Mouse (Mus musculus): ENCODE results near the gene Il18. TPM values are rescaled to one million over a fixed set of nuclear protein-coding genes. Genes with fewer than 3 reads are reported as not detected.
"Not testable (repeated sequence)": the region's sequence is repeated elsewhere in the genome, so short reads cannot be mapped to it uniquely, and the experiment has no call there.

The Il18 gene
- polyA plus RNA-seq, 1 experiment = 12.6 TPM

DNA sequence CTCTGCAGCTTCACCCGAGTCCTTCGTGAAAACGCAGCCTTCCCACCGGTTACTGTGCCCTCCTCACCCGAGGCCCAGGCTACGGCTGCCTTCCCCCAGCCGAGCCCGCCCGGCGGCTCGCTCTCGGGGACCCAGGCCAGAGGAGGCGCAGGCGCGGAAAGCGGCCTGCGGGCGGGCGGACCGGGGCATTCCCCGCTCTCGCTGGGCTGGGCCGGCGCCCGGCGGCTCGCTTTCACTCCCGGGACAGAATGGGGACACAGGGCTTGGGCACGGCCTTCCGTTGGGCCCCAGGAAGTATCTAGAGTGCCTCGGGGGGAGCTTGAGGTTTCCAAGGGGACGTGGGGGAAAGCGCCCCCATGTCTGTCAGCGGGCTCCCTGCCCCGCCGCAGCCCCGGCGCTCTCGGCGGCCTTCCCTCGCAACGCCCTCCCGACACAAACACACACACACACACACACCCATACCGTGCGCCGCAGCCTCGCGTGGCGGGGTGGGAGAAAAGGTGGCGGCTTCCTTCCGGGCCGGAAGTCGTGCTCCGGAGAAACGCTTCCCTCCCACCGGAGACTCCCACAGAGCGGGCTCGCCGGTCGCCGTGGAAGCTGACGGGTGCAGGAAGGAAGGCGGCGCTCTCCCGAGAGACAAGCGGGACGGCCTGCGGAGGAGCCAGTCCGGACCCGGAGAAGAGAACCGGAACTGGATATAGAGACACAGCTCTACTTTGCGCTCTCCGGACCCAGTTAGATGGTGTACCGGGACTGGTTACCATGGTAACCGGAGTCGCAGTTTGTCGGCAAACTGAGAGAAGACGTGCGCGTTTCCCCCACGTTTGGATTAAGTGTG lies 62.4 kb downstream of the Il18 start, which contains the start of the genes Pih1d2 and Nkapd1:
Gene Pih1d2 (plus strand): TSS at position 556 of the 838 bp plus-strand sequence.
Gene Nkapd1 (minus strand): TSS at position 699 of the 838 bp plus-strand sequence.
- peak within 1 kb of the TSS; percentile 99 for H3K27ac ChIP-seq (ENCODE audit: insufficient read depth, low read length)
- TF ChIP-seq CTCF (IDR thresholded peaks at IDR 0.05; ENCODE audit: extremely low read depth, insufficient read depth, insufficient read length, insufficient replicate concordance) = no peak
- TF ChIP-seq POLR2A (IDR thresholded peaks at IDR 0.05; ENCODE audit: low read depth, low read length) = peak; percentile 30; the same call in 1 of the 2 replicates
- H3K36me3 ChIP-seq (ENCODE audit: control insufficient read depth, insufficient read depth, low read length) = peaks cover 10% of the 10 kb centered on the region
- H3K4me1 ChIP-seq (ENCODE audit: control insufficient read depth, insufficient read depth, insufficient read length) = peaks cover 3% of the 10 kb centered on the region
- WGBS = under 1% methylated on average over 81 of the region's 81 CpGs
- no peaks in the 10 kb centered on the region; the same call in 1 of the 2 replicates for H3K27me3 ChIP-seq (ENCODE audit: control insufficient read depth, insufficient read depth, low read length)
- H3K4me3 ChIP-seq (ENCODE audit: extremely low read depth, insufficient read depth, insufficient read length) = peak within 1 kb of the TSS; percentile 97
- peak; percentile 77 to 89 for DNase-seq (ENCODE audit: low read depth in 1 of 2, low spot score in 2 of 2)

DNA sequence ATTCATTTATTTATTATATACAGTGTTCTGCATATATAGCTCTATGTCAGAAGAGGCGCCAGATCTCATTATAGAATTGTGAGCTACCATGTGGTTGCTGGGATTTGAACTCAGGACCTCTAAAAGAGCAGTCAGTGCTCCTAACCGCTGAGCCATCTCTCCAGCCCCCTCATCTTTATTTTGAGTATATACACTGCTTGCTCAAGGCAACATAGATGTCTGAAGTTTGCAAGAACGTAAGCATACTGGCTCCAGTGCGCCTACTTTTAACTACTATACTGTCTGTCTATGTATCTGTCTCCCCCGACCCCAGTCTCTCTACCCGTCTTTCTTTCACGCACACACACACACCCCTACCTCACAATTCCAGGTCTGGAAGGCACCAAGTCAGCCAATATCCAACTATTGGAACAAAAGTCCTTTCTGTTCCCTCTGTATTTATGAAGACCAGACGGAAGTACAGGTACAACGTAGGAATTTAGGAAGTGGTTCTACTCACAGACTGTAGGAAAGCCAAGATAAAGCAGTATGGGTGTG lies 63.2 kb downstream of the Il18 start:
- H3K27me3 ChIP-seq (ENCODE audit: control insufficient read depth, insufficient read depth, low read length) = no peaks in the 10 kb centered on the region; the same call in 1 of the 2 replicates
- H3K4me1 ChIP-seq (ENCODE audit: control insufficient read depth, insufficient read depth, insufficient read length) = peaks cover 3% of the 10 kb centered on the region
- no peak overlapping the region for H3K4me3 ChIP-seq (ENCODE audit: extremely low read depth, insufficient read depth, insufficient read length)
- 63% methylated on average over 9 of the region's 9 CpGs for WGBS
- no peak for DNase-seq (ENCODE audit: low read depth in 1 of 2, low spot score in 2 of 2)
- TF ChIP-seq CTCF (IDR thresholded peaks at IDR 0.05; ENCODE audit: extremely low read depth, insufficient read depth, insufficient read length, insufficient replicate concordance) (no peak), POLR2A (IDR thresholded peaks at IDR 0.05; ENCODE audit: low read depth, low read length) (no peak)
- no peak overlapping the region for H3K27ac ChIP-seq (ENCODE audit: insufficient read depth, low read length)
- H3K36me3 ChIP-seq (ENCODE audit: control insufficient read depth, insufficient read depth, low read length) = peaks cover 10% of the 10 kb centered on the region

DNA sequence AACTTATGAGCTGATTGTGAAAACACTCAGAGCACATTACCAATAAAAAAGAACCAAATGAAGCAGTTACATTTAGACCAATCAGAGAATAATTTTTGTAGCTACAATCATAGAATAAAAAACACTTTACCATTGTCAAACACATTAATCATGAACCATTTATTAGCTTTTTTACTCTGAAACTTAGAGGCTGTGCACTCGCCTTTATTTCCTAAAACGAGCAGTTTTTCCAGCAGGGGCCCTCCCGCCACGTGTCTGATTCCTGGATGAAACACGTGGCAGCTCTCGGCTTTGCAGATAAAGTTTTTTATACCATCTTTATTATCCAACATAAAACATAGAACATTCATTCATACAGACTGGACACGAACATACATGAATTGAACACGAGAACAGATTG lies 76.3 kb downstream of the Il18 start:
- H3K4me3 ChIP-seq (ENCODE audit: extremely low read depth, insufficient read depth, insufficient read length); H3K36me3 ChIP-seq (ENCODE audit: control insufficient read depth, insufficient read depth, low read length); DNase-seq (ENCODE audit: low read depth in 1 of 2, low spot score in 2 of 2); H3K4me1 ChIP-seq (ENCODE audit: control insufficient read depth, insufficient read depth, insufficient read length); H3K27ac ChIP-seq (ENCODE audit: insufficient read depth, low read length); H3K27me3 ChIP-seq (ENCODE audit: control insufficient read depth, insufficient read depth, low read length): not testable (repeated sequence)
- WGBS = 92% methylated on average over 6 of the region's 8 CpGs

Other genes with a start within 250 kb of the Il18 start
- gene Rpl10-ps3, start 209.9 kb upstream of the Il18 start, polyA plus RNA-seq (2012; rRNA removed) = 37.2 and 65.1 TPM in 2 replicates
- 0.14 TPM in 2 replicates for gene Plet1, start 60.3 kb upstream of the Il18 start, polyA plus RNA-seq (2012; rRNA removed)
- gene Pts, start 26.1 kb upstream of the Il18 start, polyA plus RNA-seq (2012; rRNA removed) = 27.8 and 56.4 TPM in 2 replicates
- 0.54 and 0.62 TPM in 2 replicates for gene Bco2, start 354 bp downstream of the Il18 start, polyA plus RNA-seq (2012; rRNA removed)
- gene Tex12, start 6.5 kb downstream of the Il18 start, polyA plus RNA-seq (2012; rRNA removed) = not detected in 2 replicates
- gene Sdhd, start 49.0 kb downstream of the Il18 start, polyA plus RNA-seq (2012; rRNA removed) = 70.6 and 73.2 TPM in 2 replicates
- gene Timm8b, start 49.1 kb downstream of the Il18 start, polyA plus RNA-seq (2012; rRNA removed) = 39.0 and 67.3 TPM in 2 replicates
- gene Pih1d2, start 62.5 kb downstream of the Il18 start, polyA plus RNA-seq (2012; rRNA removed) = 0.07 and 0.18 TPM in 2 replicates
- gene Nkapd1, start 62.6 kb downstream of the Il18 start, polyA plus RNA-seq (2012; rRNA removed) = 4.0 and 4.4 TPM in 2 replicates
- 4.9 and 5.2 TPM in 2 replicates for gene Dlat, start 105.0 kb downstream of the Il18 start, polyA plus RNA-seq (2012; rRNA removed)
- gene Dixdc1, start 184.7 kb downstream of the Il18 start, polyA plus RNA-seq (2012; rRNA removed) = 0.35 and 0.73 TPM in 2 replicates
- gene 2310030G06Rik, start 191.7 kb downstream of the Il18 start, polyA plus RNA-seq (2012; rRNA removed) = 0.71 and 0.94 TPM in 2 replicates
- gene Cryab, start 196.5 kb downstream of the Il18 start, polyA plus RNA-seq (2012; rRNA removed) = 13.5 and 19.8 TPM in 2 replicates
- 5.4 and 6.0 TPM in 2 replicates for gene Hspb2, start 197.5 kb downstream of the Il18 start, polyA plus RNA-seq (2012; rRNA removed)
- gene Fdxacb1, start 213.4 kb downstream of the Il18 start, polyA plus RNA-seq (2012; rRNA removed) = 2.6 and 3.2 TPM in 2 replicates
- 10.4 and 12.3 TPM in 2 replicates for gene Alg9, start 220.2 kb downstream of the Il18 start, polyA plus RNA-seq (2012; rRNA removed)
- gene 1110032A03Rik, start 220.7 kb downstream of the Il18 start, polyA plus RNA-seq (2012; rRNA removed) = 9.2 and 10.5 TPM in 2 replicates

All from spleen, adult 2 months (tissue).